Mouse (Mus musculus): ENCODE results near the gene Vangl1.
A peak's percentile ranks its signal among the peaks of the same experiment; 100 is the strongest.

The Vangl1 gene

GRCm38 (mm10) chr3:102198446-102198845, 6.0 kb downstream of the Vangl1 start:
- DNase-seq (ENCODE audit: low read depth, low spot score): no peak

DNA sequence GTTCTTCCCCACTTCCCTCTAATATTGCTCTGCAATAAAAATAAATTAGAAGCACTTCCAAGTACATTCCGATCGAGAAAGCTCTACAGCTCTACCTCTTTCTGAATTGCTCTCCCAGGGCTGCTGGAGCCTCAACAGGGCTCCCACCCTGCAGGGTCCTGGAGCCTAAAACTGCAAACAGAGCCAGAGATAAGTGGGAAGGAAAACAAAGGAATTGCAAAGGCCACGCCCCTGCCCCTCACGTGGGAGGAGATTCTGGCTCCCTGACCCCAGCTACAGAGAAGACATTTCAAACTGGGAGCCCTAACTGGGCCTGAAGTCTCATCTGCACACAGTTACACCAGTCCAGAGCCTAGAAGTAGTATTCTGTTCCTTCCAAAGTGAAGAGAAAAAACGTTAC, 6.7 kb downstream of the Vangl1 start:
- DNase-seq (ENCODE audit: low read depth, low spot score): peak; percentile 64

- DNase-seq (ENCODE audit: low read depth, low spot score): no peak
These were observed 7.3 kb downstream of the Vangl1 start for GRCm38 (mm10) chr3:102197152-102197551.

DNA sequence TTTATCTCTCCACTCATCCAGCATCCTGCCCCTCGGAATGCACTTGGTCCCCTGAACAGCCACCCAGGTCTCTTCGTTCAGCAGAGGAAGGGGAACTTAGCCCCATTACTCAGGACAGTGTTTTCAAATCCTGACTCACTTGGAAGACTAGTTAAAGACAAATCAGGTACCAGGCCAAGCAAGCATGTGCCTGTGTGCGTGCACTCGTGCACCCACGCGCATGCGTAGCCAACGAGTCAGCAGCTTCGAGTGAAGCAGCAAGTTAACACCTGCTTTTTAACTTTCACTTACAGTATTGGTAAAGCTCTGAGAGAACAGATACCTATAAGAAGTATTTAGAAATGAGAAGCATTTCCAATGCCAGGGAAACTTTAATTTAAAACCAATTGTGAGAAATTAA, 8.3 kb downstream of the Vangl1 start:
- no peak for DNase-seq (ENCODE audit: low read depth, low spot score)

DNA sequence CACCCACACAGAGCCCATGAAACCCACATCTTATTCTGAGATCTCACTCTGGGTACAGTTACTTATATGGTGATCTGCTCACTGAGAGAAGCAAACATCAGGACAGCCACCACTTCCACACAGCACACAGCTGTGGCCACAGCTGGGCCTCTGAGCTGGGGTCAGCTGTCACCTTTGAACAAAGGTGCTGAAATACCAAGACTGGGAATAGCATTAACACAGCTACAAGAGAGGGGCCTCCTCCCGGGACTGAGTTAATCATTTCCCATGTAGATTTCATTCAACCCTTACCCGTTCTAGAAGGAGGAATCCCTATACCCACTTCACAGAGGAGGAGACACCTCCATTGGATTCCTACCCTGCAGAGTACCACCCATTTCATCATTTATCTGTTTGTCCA, 8.7 kb downstream of the Vangl1 start:
- DNase-seq (ENCODE audit: low read depth, low spot score): no peak

DNA sequence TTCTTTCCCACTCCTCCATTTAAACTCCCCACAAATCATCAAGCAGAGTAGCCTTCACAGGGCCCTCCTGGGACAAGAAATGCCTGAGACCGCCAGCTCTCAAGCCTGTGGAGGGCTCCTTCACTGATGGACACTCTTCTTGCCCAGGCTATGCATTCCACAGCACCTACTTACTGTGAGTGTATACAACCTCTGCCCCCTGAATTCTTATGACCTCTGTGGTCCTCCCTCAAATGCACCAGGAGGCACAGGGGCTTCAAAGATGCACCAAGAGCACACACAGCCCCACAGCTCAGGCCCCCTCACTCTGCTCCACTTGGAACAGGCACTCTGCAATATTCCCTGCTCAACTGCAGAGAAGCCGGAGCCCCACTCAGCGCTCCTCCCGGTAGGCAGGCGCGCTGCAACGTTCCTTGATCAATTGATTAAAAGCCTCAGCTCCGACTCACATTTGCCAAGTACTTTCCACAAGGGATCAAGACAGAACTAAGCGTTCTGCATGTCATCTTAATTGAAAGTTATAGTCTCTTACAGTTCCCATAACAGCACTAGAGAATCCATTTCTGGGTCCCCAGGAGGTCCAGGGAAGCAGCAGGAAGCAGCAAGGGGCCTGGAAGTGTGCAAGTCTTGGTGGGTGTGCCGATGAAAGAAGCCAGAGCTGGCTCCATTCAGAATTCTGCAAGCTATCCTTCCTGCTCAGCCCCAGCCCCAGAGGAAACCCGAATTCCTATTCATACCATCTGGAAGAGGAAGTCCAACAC, 10.0 kb downstream of the Vangl1 start:
- peak; percentile 56 for DNase-seq (ENCODE audit: low read depth, low spot score)

GRCm38 (mm10) chr3:102193488-102194290, 10.8 kb downstream of the Vangl1 start:
- DNase-seq (ENCODE audit: low read depth, low spot score): peak; percentile 77

GRCm38 (mm10) chr3:102192621-102193020, 11.9 kb downstream of the Vangl1 start:
- DNase-seq (ENCODE audit: low read depth, low spot score): no peak

GRCm38 (mm10) chr3:102191575-102191974, 12.9 kb downstream of the Vangl1 start:
- DNase-seq (ENCODE audit: low read depth, low spot score): no peak

GRCm38 (mm10) chr3:102190642-102191041, 13.9 kb downstream of the Vangl1 start:
- peak; percentile 95 for DNase-seq (ENCODE audit: low read depth, low spot score)

DNA sequence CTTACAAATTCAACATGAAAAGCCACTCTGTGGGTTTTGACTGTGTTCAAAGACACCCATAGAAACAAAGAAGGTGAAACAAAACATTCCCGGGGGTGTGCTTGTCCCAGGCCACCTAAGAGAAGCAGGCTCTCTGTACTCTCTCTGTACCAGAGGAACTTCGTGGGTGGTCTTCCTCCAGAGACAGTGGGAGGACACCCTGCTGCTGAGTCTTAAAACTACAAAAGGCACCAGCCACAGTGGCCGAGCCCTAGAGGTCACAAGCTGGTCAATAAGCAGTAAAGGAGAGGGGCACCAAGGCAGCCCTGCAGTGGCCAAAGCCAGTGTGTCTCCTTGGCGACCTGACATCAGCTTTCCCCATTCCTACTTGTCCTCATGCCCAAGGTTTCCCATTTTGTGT, 14.5 kb downstream of the Vangl1 start:
- peak; percentile 85 for DNase-seq (ENCODE audit: low read depth, low spot score)

GRCm38 (mm10) chr3:102188972-102189371, 15.5 kb downstream of the Vangl1 start:
- peak; percentile 73 for DNase-seq (ENCODE audit: low read depth, low spot score)

GRCm38 (mm10) chr3:102187401-102187800, 17.1 kb downstream of the Vangl1 start:
- DNase-seq (ENCODE audit: low read depth, low spot score): no peak

DNA sequence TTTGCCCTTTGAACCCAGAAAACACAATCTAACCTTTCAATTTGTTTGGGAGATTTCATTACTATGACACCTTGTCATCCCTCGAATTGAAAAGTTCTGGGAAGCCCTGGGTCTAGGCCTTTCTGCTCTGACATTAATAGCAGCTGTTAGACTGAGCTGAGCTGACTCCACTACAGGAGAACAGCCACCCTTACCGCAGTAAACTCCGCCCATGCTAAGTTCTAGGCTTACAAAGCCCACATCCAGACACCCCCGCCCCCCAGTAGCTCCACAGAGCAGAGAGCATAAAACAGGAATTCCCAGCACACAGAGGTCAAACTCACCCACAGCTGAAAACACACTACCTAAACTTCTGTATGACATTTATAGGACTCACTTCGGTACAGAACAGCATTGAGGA, 19.8 kb downstream of the Vangl1 start:
- peak; percentile 40 for DNase-seq (ENCODE audit: low read depth, low spot score)

GRCm38 (mm10) chr3:102182601-102183000, 21.9 kb downstream of the Vangl1 start:
- no peak for DNase-seq (ENCODE audit: low read depth, low spot score)

DNA sequence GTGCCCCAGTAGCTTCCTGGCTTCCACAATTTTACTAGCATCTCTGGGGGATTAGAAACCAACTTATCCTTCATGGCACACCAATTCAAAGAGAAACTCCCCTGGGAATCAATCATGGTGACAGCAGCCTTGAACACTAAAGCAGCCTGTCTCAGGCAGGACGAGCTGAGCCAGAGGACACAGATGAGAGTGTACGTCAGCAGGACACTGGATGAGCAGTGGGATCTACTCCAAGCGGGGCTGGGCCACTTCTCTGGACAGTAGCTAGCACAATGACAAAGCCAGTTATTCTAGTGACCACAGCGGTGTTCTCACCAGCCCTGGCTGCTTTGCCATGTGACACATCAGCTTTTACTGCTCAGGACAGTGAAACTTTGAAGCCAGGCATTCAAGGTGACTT, 23.3 kb downstream of the Vangl1 start:
- DNase-seq (ENCODE audit: low read depth, low spot score): no peak

GRCm38 (mm10) chr3:102180746-102181145, 23.7 kb downstream of the Vangl1 start:
- DNase-seq (ENCODE audit: low read depth, low spot score): no peak

- DNase-seq (ENCODE audit: low read depth, low spot score): no peak
These were observed 24.6 kb downstream of the Vangl1 start for GRCm38 (mm10) chr3:102179869-102180268.

GRCm38 (mm10) chr3:102177837-102178615, 26.5 kb downstream of the Vangl1 start:
- no peak for DNase-seq (ENCODE audit: low read depth, low spot score)

GRCm38 (mm10) chr3:102176116-102176515, 28.4 kb downstream of the Vangl1 start:
- no peak for DNase-seq (ENCODE audit: low read depth, low spot score)

DNA sequence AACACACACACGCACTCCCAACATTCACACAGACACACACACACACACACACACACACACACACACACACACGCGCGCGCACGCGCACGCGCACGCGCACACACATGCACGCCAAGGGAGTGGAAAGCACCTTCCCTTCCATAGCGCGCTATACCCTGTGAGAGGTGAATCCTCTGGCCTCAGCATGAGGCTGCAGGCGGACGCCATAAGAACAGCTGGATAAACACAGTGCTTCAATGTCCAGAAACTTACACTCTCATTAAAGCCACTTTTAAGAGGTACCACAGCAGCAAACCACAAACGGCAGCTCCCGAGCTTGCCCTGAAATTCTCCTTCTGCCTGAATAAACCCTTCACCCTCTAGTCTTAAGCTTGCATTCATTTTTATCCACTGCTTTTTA, 28.8 kb downstream of the Vangl1 start:
- DNase-seq (ENCODE audit: low read depth, low spot score): peak; percentile 61

All from R1 (cell line).